Mouse (Mus musculus): ENCODE results near the gene Arid1b. TPM values are rescaled to one million over a fixed set of nuclear protein-coding genes. Genes with fewer than 3 reads are reported as not detected.
A peak's percentile ranks its signal among the peaks of the same experiment; 100 is the strongest.

The Arid1b gene
- polyA plus RNA-seq, 1 experiment from 2014 or later: 7.2 TPM

DNA sequence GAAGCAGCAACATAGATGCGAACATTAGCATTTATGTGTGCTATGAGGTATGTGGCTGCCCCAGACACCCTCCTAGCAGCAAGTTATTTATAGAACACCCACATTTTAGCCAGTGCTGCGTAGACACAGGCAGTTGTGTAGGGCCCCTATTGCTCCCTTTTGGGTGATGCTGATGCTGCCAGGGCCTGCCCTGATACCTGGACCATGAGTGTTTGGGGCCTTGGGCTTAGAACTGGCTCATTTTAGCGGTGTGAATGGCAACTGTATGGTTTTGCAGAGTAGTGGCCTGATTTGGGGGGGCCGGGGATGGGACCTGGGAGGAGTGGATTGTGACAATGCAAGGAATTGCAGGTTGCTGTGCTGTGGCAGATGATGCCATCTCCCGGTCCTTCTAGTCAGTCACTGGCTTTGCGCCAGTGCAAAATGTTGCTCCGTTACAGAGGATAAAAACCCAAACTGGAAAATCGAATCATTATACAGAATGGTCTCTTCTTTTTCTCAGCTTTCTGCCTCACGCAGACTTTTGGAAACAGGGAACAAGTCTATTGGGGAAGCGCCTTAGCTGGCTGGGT is 8.9 kb downstream of the Arid1b start:
- TF ChIP-seq EP300 (IDR thresholded peaks at IDR 0.05): no peak
- no peak for TF ChIP-seq CTCF (IDR thresholded peaks at IDR 0.05)
- Histone ChIP-seq H3K4me2 (replicated peaks; ENCODE audit: low read depth, low read length) (no peak overlapping the region), H3K9me3 (ENCODE audit: low read length) (no peaks in the 10 kb centered on the region), H3K27ac (ENCODE audit: low read length) (no peak overlapping the region), H3K9ac (replicated peaks; ENCODE audit: low read depth) (no peak overlapping the region), H3K36me3 (ENCODE audit: insufficient read depth, low read length) (no peaks in the 10 kb centered on the region), H3K4me3 (ENCODE audit: low read depth, low read length) (no peak overlapping the region), H3K27me3 (replicated peaks; ENCODE audit: insufficient read depth, low read length) (no peaks in the 10 kb centered on the region), H3K4me1 (ENCODE audit: insufficient read depth, low read depth, low read length) (peaks cover 41% of the 10 kb centered on the region)
- ATAC-seq: no peak
- 65% methylated on average over 10 of the region's 10 CpGs for WGBS
- DNase-seq (ENCODE audit: low spot score): no peak

DNA sequence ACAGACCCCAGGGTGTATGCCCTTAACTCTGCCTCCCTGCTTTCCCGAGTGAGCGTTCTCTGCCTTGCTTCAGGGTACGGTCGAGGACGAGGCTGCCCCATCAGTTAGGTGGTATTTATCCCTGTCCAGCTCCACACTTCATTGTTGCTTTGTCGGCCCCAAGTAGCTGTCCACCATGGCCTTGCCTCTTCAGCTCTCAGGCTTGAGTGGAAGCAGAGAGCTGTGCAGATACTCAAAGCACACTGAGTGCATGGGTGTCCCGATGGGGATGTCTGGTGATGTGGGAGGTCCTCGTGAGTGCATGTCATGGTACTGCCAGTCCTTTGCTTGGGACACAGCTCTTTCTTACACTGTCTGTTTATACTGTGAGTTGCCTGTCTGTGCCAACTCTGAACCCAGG is 10.1 kb downstream of the Arid1b start:
- no peak for TF ChIP-seq CTCF (IDR thresholded peaks at IDR 0.05)
- TF ChIP-seq EP300 (IDR thresholded peaks at IDR 0.05): no peak
- Histone ChIP-seq H3K9me3 (ENCODE audit: low read length) (no peaks in the 10 kb centered on the region), H3K4me1 (ENCODE audit: insufficient read depth, low read depth, low read length) (peaks cover 41% of the 10 kb centered on the region), H3K9ac (replicated peaks; ENCODE audit: low read depth) (no peak overlapping the region), H3K27me3 (replicated peaks; ENCODE audit: insufficient read depth, low read length) (no peaks in the 10 kb centered on the region), H3K36me3 (ENCODE audit: insufficient read depth, low read length) (no peaks in the 10 kb centered on the region), H3K4me2 (replicated peaks; ENCODE audit: low read depth, low read length) (peak overlapping the region; percentile 22; the same call in 1 of the 2 replicates), H3K4me3 (ENCODE audit: low read depth, low read length) (no peak overlapping the region), H3K27ac (ENCODE audit: low read length) (0 out of 2 replicates have a peak overlapping the region, but pooled peaks have one; percentile 9)
- WGBS: 28% methylated on average over 8 of the region's 8 CpGs
- peak; percentile 34 for ATAC-seq
- peak; percentile 60 for DNase-seq (ENCODE audit: low spot score)

DNA sequence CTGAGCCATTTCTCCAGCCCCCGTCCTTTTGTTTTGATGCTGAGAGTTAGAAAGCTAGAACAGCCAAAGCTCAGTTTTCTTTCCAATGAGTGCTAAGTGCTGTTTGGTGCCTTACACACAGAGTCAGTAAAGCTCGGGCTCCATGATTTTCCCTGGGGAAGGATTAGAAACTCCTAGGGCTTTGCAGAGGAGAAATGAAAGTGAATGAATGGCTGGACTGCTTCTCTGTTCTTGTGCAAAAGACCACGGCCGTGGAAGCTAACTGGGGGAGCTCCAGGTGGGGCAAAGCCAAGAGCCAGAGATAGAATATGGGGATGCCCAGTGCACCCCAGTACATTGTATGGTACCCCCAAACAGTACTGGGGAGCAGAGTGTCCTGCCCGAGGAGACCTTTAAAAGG is 10.6 kb downstream of the Arid1b start:
- TF ChIP-seq CTCF (IDR thresholded peaks at IDR 0.05) (no peak), EP300 (IDR thresholded peaks at IDR 0.05) (no peak)
- DNase-seq (ENCODE audit: low spot score) (no peak), ATAC-seq (no peak)
- H3K36me3 ChIP-seq (ENCODE audit: insufficient read depth, low read length): no peaks in the 10 kb centered on the region
- H3K4me3 ChIP-seq (ENCODE audit: low read depth, low read length): no peak overlapping the region
- 55% methylated on average over 5 of the region's 5 CpGs for WGBS
- peaks cover 43% of the 10 kb centered on the region for H3K4me1 ChIP-seq (ENCODE audit: insufficient read depth, low read depth, low read length)
- H3K27ac ChIP-seq (ENCODE audit: low read length): no peak overlapping the region
- H3K27me3 ChIP-seq (replicated peaks; ENCODE audit: insufficient read depth, low read length): no peaks in the 10 kb centered on the region
- no peaks in the 10 kb centered on the region for H3K9me3 ChIP-seq (ENCODE audit: low read length)
- H3K9ac ChIP-seq (replicated peaks; ENCODE audit: low read depth): no peak overlapping the region
- peak overlapping the region; percentile 22; the same call in 1 of the 2 replicates for H3K4me2 ChIP-seq (replicated peaks; ENCODE audit: low read depth, low read length)

DNA sequence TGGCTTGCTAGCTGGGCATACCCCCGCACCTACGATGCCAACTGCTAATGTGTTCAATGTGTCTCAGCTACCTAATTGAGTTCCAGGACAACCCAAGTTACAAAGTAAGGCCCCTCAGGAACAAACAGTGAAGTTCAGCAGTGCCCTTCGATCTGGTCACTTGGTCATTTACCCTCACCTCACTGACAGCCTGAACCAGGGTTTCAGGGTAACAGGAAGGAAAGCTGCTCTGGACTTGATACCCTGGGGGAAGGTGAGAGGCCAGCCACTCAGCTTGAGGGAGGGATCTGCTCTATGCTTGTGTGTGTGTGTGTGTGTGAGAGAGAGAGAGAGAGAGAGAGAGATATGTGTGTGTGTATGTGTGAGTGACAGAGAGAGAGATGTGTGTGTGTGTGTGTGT is 11.2 kb downstream of the Arid1b start:
- H3K36me3 ChIP-seq (ENCODE audit: insufficient read depth, low read length): no peaks in the 10 kb centered on the region
- no peak overlapping the region for H3K9ac ChIP-seq (replicated peaks; ENCODE audit: low read depth)
- DNase-seq (ENCODE audit: low spot score) (no peak), ATAC-seq (no peak)
- no peaks in the 10 kb centered on the region for H3K27me3 ChIP-seq (replicated peaks; ENCODE audit: insufficient read depth, low read length)
- TF ChIP-seq EP300 (IDR thresholded peaks at IDR 0.05) (no peak), CTCF (IDR thresholded peaks at IDR 0.05) (no peak)
- H3K4me3 ChIP-seq (ENCODE audit: low read depth, low read length): no peak overlapping the region
- whole genome bisulfite sequencing: 60% methylated on average over 3 of the region's 3 CpGs
- peaks cover 45% of the 10 kb centered on the region for H3K4me1 ChIP-seq (ENCODE audit: insufficient read depth, low read depth, low read length)
- H3K27ac ChIP-seq (ENCODE audit: low read length): no peak overlapping the region
- H3K4me2 ChIP-seq (replicated peaks; ENCODE audit: low read depth, low read length): no peak overlapping the region
- H3K9me3 ChIP-seq (ENCODE audit: low read length): no peaks in the 10 kb centered on the region

DNA sequence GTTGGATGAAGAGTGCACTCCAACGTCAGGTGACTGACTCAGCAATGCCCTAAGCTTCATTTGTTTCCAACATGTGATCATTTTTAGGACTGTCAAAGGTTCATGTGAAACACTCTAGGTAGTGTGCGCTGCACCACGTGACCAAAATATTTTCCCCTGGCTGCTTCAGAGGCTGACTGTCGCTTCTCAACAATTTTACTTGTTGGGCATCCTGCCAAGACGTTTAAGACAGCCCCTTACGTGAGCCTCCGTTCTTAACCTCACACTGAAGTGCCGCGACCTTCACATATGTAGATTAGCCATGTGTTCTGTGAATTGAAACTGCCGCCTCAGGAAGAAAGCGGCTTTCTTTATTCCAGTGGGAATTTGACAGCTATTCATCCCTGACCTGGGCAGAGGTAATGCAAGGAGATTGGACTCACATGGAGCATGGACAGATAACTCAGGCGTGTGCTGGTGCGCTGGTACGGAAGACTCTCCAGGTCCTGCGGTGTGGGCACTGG is 13.1 kb downstream of the Arid1b start:
- Histone ChIP-seq H3K36me3 (ENCODE audit: insufficient read depth, low read length) (no peaks in the 10 kb centered on the region), H3K4me3 (ENCODE audit: low read depth, low read length) (no peak overlapping the region), H3K9ac (replicated peaks; ENCODE audit: low read depth) (no peak overlapping the region), H3K4me1 (ENCODE audit: insufficient read depth, low read depth, low read length) (peaks cover 35% of the 10 kb centered on the region), H3K4me2 (replicated peaks; ENCODE audit: low read depth, low read length) (peak overlapping the region; percentile 42), H3K9me3 (ENCODE audit: low read length) (no peaks in the 10 kb centered on the region), H3K27me3 (replicated peaks; ENCODE audit: insufficient read depth, low read length) (no peaks in the 10 kb centered on the region), H3K27ac (ENCODE audit: low read length) (0 out of 2 replicates have a peak overlapping the region, but pooled peaks have one; percentile 26)
- 0 out of 2 replicates have a peak, but pooled peaks have one; percentile 28 for TF ChIP-seq EP300 (IDR thresholded peaks at IDR 0.05)
- no peak for TF ChIP-seq CTCF (IDR thresholded peaks at IDR 0.05)
- 17% methylated on average over 15 of the region's 15 CpGs for WGBS
- peak; percentile 64 for ATAC-seq
- peak; percentile 80 for DNase-seq (ENCODE audit: low spot score)

DNA sequence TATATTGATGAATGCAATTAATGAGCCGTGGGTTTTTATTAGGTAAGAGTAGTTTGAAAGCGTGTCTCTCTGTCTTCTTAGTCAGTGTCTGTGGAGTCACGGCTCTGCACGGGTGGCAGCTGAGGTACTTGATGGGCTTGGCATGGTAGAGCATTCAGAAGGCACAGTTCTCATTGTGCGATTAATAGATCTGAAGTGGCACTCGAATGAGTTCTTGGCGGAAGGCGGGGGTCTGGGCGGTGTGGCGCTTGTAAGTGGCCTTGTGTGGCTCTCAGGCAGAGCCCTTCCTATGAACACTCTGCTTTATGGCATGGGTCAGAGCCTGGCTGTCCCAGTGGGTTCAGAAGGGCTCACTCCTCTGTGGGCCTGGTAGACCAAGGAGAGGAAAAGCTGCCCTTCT is 14.1 kb downstream of the Arid1b start:
- peak overlapping the region; percentile 38 for H3K27ac ChIP-seq (ENCODE audit: low read length)
- no peaks in the 10 kb centered on the region for H3K9me3 ChIP-seq (ENCODE audit: low read length)
- no peak overlapping the region for H3K4me3 ChIP-seq (ENCODE audit: low read depth, low read length)
- no peaks in the 10 kb centered on the region for H3K27me3 ChIP-seq (replicated peaks; ENCODE audit: insufficient read depth, low read length)
- ATAC-seq (peak; percentile 79), DNase-seq (ENCODE audit: low spot score) (peak; percentile 75)
- 64% methylated on average over 10 of the region's 10 CpGs for WGBS
- H3K9ac ChIP-seq (replicated peaks; ENCODE audit: low read depth): no peak overlapping the region
- no peak overlapping the region; the same call in 1 of the 2 replicates for H3K4me2 ChIP-seq (replicated peaks; ENCODE audit: low read depth, low read length)
- H3K36me3 ChIP-seq (ENCODE audit: insufficient read depth, low read length): no peaks in the 10 kb centered on the region
- no peak for TF ChIP-seq CTCF (IDR thresholded peaks at IDR 0.05)
- no peak; the same call in 1 of the 2 replicates for TF ChIP-seq EP300 (IDR thresholded peaks at IDR 0.05)
- H3K4me1 ChIP-seq (ENCODE audit: insufficient read depth, low read depth, low read length): peaks cover 35% of the 10 kb centered on the region

Measured in lung, postnatal 0 days (tissue).